Mouse (Mus musculus): ENCODE data around the gene Tmem121b. TPM values are rescaled to one million over a fixed set of nuclear protein-coding genes. Genes with fewer than 3 reads are reported as not detected.

The Tmem121b gene
- polyA plus RNA-seq, 1 experiment from 2014 or later: 0.78 TPM

DNA sequence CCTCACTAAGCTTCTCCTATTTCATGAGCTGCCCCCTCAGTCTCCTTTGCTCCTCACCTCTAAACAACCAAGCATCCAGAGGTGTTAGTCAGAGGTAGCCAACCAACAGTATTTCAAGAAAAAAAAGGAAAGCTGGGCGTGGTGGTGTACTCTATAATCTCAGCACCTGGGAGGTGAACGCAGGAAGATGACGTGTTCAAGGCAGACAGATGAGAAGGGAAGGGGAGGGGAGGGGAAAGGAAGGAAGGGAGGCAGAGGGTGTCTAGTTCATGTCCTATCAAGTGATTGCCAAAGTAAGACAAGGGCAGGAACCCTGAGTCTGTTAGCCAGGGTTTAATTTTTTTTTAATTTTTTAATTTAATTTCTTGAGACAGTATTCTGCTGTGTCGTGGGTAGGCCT is 15.0 kb upstream of the Tmem121b start:
- H3K9me3 ChIP-seq (ENCODE audit: control insufficient read depth, low read length): no peaks in the 10 kb centered on the region
- WGBS: 90% methylated on average over 4 of the region's 4 CpGs
- H3K36me3 ChIP-seq (ENCODE audit: control insufficient read depth, insufficient read depth, low read length): no peaks in the 10 kb centered on the region

GRCm38 (mm10) chr6:120505531-120505930 is 11.9 kb upstream of the Tmem121b start:
- WGBS: 87% methylated on average over 4 of the region's 4 CpGs
- Histone ChIP-seq H3K27me3 (ENCODE audit: control insufficient read depth, insufficient read depth, low read length) (no peaks in the 10 kb centered on the region), H3K27ac (ENCODE audit: low read depth, low read length) (no peak overlapping the region), H3K36me3 (ENCODE audit: control insufficient read depth, insufficient read depth, low read length) (no peaks in the 10 kb centered on the region), H3K4me3 (ENCODE audit: low read depth, low read length) (no peak overlapping the region), H3K9ac (ENCODE audit: low read length) (no peak overlapping the region), H3K9me3 (ENCODE audit: control insufficient read depth, low read length) (peaks cover 1% of the 10 kb centered on the region), H3K4me1 (ENCODE audit: control insufficient read depth, insufficient read depth, low read length) (no peaks in the 10 kb centered on the region), H3K4me2 (no peak overlapping the region)
- ATAC-seq (ENCODE audit: low FRiP score) (no peak), DNase-seq (ENCODE audit: low spot score, missing footprints) (peak; percentile 37)

More for the DNA sequence above, 15.0 kb upstream of the Tmem121b start:
- DNase-seq (ENCODE audit: low spot score, missing footprints): no peak
- H3K4me2 ChIP-seq: no peak overlapping the region
- no peaks in the 10 kb centered on the region for H3K27me3 ChIP-seq (ENCODE audit: control insufficient read depth, insufficient read depth, low read length)
- no peak for ATAC-seq (ENCODE audit: low FRiP score)
- H3K4me1 ChIP-seq (ENCODE audit: control insufficient read depth, insufficient read depth, low read length): no peaks in the 10 kb centered on the region
- no peak overlapping the region for H3K27ac ChIP-seq (ENCODE audit: low read depth, low read length)
- H3K9ac ChIP-seq (ENCODE audit: low read length): no peak overlapping the region
- no peak overlapping the region for H3K4me3 ChIP-seq (ENCODE audit: low read depth, low read length)

GRCm38 (mm10) chr6:120504051-120504450 is 10.4 kb upstream of the Tmem121b start:
- Histone ChIP-seq H3K9ac (ENCODE audit: low read length) (no peak overlapping the region), H3K36me3 (ENCODE audit: control insufficient read depth, insufficient read depth, low read length) (no peaks in the 10 kb centered on the region), H3K27me3 (ENCODE audit: control insufficient read depth, insufficient read depth, low read length) (no peaks in the 10 kb centered on the region), H3K9me3 (ENCODE audit: control insufficient read depth, low read length) (peaks cover 3% of the 10 kb centered on the region), H3K27ac (ENCODE audit: low read depth, low read length) (no peak overlapping the region), H3K4me2 (no peak overlapping the region), H3K4me1 (ENCODE audit: control insufficient read depth, insufficient read depth, low read length) (no peaks in the 10 kb centered on the region), H3K4me3 (ENCODE audit: low read depth, low read length) (no peak overlapping the region)
- DNase-seq (ENCODE audit: low spot score, missing footprints) (no peak), ATAC-seq (ENCODE audit: low FRiP score) (no peak)
- WGBS: 74% methylated on average over 3 of the region's 3 CpGs

GRCm38 (mm10) chr6:120496544-120496943 is 2.9 kb upstream of the Tmem121b start:
- H3K4me3 ChIP-seq (ENCODE audit: low read depth, low read length): no peak overlapping the region
- H3K27ac ChIP-seq (ENCODE audit: low read depth, low read length): no peak overlapping the region
- whole genome bisulfite sequencing: 64% methylated on average over 3 of the region's 3 CpGs
- no peak overlapping the region for H3K4me2 ChIP-seq
- H3K36me3 ChIP-seq (ENCODE audit: control insufficient read depth, insufficient read depth, low read length): no peaks in the 10 kb centered on the region
- no peak overlapping the region for H3K9ac ChIP-seq (ENCODE audit: low read length)
- DNase-seq (ENCODE audit: low spot score, missing footprints) (no peak), ATAC-seq (ENCODE audit: low FRiP score) (no peak)
- H3K4me1 ChIP-seq (ENCODE audit: control insufficient read depth, insufficient read depth, low read length): peaks cover 14% of the 10 kb centered on the region
- H3K27me3 ChIP-seq (ENCODE audit: control insufficient read depth, insufficient read depth, low read length): peaks cover 15% of the 10 kb centered on the region
- H3K9me3 ChIP-seq (ENCODE audit: control insufficient read depth, low read length): peaks cover 3% of the 10 kb centered on the region

- H3K4me1 ChIP-seq (ENCODE audit: control insufficient read depth, insufficient read depth, low read length): peaks cover 14% of the 10 kb centered on the region
- H3K27me3 ChIP-seq (ENCODE audit: control insufficient read depth, insufficient read depth, low read length): peaks cover 15% of the 10 kb centered on the region
- H3K9ac ChIP-seq (ENCODE audit: low read length): peak overlapping the region; percentile 78
- no peaks in the 10 kb centered on the region for H3K9me3 ChIP-seq (ENCODE audit: control insufficient read depth, low read length)
- H3K4me3 ChIP-seq (ENCODE audit: low read depth, low read length): peak overlapping the region; percentile 66
- DNase-seq (ENCODE audit: low spot score, missing footprints): peak; percentile 92
- H3K4me2 ChIP-seq: peak overlapping the region; percentile 80
- no peaks in the 10 kb centered on the region for H3K36me3 ChIP-seq (ENCODE audit: control insufficient read depth, insufficient read depth, low read length)
- H3K27ac ChIP-seq (ENCODE audit: low read depth, low read length): peak overlapping the region; percentile 80; the same call in 1 of the 2 replicates
- WGBS: under 1% methylated on average over 90 of the region's 95 CpGs
- ATAC-seq (ENCODE audit: low FRiP score): peak; percentile 19
Measured at GRCm38 (mm10) chr6:120492499-120493373, 871 bp downstream of the Tmem121b start.

DNA sequence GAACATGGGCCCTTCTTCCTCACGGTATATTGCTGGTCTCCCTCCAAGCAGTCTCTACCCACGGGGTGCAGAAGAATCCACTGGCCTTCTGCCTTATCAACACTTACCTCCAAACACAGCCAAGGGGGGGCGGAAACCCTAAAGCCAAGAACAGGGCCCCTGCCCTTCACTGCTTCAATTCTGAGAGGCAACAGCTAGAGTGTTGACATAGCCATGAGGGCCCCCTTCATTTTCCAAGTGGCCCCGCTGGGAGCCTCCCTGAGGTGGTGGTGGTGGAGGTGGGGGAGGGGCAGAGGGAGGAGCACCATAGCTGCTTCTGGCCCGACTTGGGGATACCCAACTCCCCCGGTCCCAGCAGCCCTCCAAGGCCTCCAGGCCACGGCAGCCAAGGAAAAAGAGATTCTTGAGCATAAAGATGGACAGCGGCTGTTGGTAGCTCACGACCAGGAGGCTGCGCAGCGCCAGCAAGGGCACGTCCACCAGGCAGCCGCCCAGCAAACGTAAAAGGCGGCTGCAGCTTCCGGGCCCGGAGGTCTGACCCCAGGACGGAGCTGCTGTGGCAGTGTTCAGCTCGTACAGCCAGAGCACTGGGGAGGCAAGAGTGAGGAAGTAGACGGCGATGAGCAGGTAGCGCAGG is 1.6 kb downstream of the Tmem121b start:
- no peak for ATAC-seq (ENCODE audit: low FRiP score)
- 12% methylated on average over 22 of the region's 22 CpGs for WGBS
- Histone ChIP-seq H3K36me3 (ENCODE audit: control insufficient read depth, insufficient read depth, low read length) (no peaks in the 10 kb centered on the region), H3K27me3 (ENCODE audit: control insufficient read depth, insufficient read depth, low read length) (peaks cover 15% of the 10 kb centered on the region), H3K27ac (ENCODE audit: low read depth, low read length) (no peak overlapping the region), H3K9ac (ENCODE audit: low read length) (peak overlapping the region; percentile 36; the same call in 1 of the 2 replicates), H3K4me3 (ENCODE audit: low read depth, low read length) (peak overlapping the region; percentile 66), H3K9me3 (ENCODE audit: control insufficient read depth, low read length) (no peaks in the 10 kb centered on the region), H3K4me1 (ENCODE audit: control insufficient read depth, insufficient read depth, low read length) (peaks cover 14% of the 10 kb centered on the region), H3K4me2 (peak overlapping the region; percentile 80)
- DNase-seq (ENCODE audit: low spot score, missing footprints): peak; percentile 91

- no peaks in the 10 kb centered on the region for H3K9me3 ChIP-seq (ENCODE audit: control insufficient read depth, low read length)
- H3K4me1 ChIP-seq (ENCODE audit: control insufficient read depth, insufficient read depth, low read length): peaks cover 14% of the 10 kb centered on the region
- no peak overlapping the region for H3K4me3 ChIP-seq (ENCODE audit: low read depth, low read length)
- H3K27ac ChIP-seq (ENCODE audit: low read depth, low read length): no peak overlapping the region
- no peaks in the 10 kb centered on the region for H3K36me3 ChIP-seq (ENCODE audit: control insufficient read depth, insufficient read depth, low read length)
- ATAC-seq (ENCODE audit: low FRiP score): no peak
- peaks cover 15% of the 10 kb centered on the region for H3K27me3 ChIP-seq (ENCODE audit: control insufficient read depth, insufficient read depth, low read length)
- WGBS: 43% methylated on average over 7 of the region's 7 CpGs
- no peak overlapping the region for H3K4me2 ChIP-seq
- H3K9ac ChIP-seq (ENCODE audit: low read length): no peak overlapping the region
- no peak for DNase-seq (ENCODE audit: low spot score, missing footprints)
Measured at GRCm38 (mm10) chr6:120491064-120491463, 2.5 kb downstream of the Tmem121b start.

DNA sequence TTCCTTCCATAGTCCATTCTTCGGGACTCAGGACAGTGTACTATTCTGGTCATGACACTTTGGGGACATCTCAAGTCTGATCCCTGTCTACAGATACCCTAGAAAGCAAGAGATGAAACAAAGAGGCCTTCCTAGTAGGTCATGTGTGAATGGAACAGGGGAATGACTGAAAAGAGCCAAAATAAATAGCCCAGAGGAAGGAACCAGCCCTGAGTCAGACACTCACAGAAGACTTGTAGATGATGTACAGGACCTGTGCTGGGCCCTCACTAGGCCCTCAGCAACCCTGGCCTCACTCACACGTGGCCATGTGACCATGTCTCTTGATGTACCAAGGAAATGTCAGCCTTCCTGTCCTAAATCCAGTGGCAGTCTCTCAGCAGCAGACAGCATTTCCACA is 4.1 kb downstream of the Tmem121b start:
- Histone ChIP-seq H3K9me3 (ENCODE audit: control insufficient read depth, low read length) (no peaks in the 10 kb centered on the region), H3K27me3 (ENCODE audit: control insufficient read depth, insufficient read depth, low read length) (peaks cover 15% of the 10 kb centered on the region), H3K27ac (ENCODE audit: low read depth, low read length) (no peak overlapping the region), H3K9ac (ENCODE audit: low read length) (no peak overlapping the region), H3K36me3 (ENCODE audit: control insufficient read depth, insufficient read depth, low read length) (no peaks in the 10 kb centered on the region), H3K4me2 (no peak overlapping the region), H3K4me3 (ENCODE audit: low read depth, low read length) (no peak overlapping the region), H3K4me1 (ENCODE audit: control insufficient read depth, insufficient read depth, low read length) (peaks cover 13% of the 10 kb centered on the region)
- no peak for ATAC-seq (ENCODE audit: low FRiP score)
- DNase-seq (ENCODE audit: low spot score, missing footprints): no peak
- 66% methylated on average over 2 of the region's 2 CpGs for WGBS

DNA sequence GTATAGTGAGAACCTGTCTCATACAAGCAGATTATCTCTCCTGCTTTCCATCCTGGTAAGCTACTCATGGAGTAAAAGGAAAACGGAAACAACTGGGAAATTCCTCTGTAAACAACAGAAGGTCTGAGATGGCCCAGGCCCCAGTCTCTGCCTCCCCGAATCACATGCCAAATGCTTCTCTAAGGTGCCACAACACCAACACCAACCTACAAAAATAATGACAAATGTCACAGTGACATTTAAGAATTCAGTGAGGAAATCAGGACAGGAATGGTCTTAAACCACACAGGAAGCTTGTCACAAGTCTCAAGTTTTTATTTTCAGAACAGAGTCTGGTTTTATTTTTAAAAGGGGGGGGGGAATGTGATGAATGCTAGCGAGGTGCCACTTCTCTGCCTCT is 5.0 kb downstream of the Tmem121b start:
- no peak overlapping the region for H3K4me2 ChIP-seq
- H3K9ac ChIP-seq (ENCODE audit: low read length): no peak overlapping the region
- H3K9me3 ChIP-seq (ENCODE audit: control insufficient read depth, low read length): no peaks in the 10 kb centered on the region
- 75% methylated on average over 3 of the region's 3 CpGs for WGBS
- no peak overlapping the region for H3K27ac ChIP-seq (ENCODE audit: low read depth, low read length)
- H3K4me3 ChIP-seq (ENCODE audit: low read depth, low read length): no peak overlapping the region
- DNase-seq (ENCODE audit: low spot score, missing footprints) (no peak), ATAC-seq (ENCODE audit: low FRiP score) (no peak)
- peaks cover 15% of the 10 kb centered on the region for H3K27me3 ChIP-seq (ENCODE audit: control insufficient read depth, insufficient read depth, low read length)
- no peaks in the 10 kb centered on the region for H3K36me3 ChIP-seq (ENCODE audit: control insufficient read depth, insufficient read depth, low read length)
- peaks cover 11% of the 10 kb centered on the region for H3K4me1 ChIP-seq (ENCODE audit: control insufficient read depth, insufficient read depth, low read length)
